Mouse (Mus musculus) liver, embryonic 14.5 days (tissue): Measurements from ENCODE around the gene Lrrc1.

Source experiments
- CTCF ChIP-seq: IDR thresholded peaks from 2 replicates; pipeline ENCODE4 v1.5.1; 2016; ENCODE audit warnings: antibody characterized with exemption, low read depth, control low read depth
- EP300 ChIP-seq: IDR thresholded peaks from 2 replicates; pipeline ENCODE4 v1.6.1; 2016; ENCODE audit warnings: antibody characterized with exemption, low read depth

DNA sequence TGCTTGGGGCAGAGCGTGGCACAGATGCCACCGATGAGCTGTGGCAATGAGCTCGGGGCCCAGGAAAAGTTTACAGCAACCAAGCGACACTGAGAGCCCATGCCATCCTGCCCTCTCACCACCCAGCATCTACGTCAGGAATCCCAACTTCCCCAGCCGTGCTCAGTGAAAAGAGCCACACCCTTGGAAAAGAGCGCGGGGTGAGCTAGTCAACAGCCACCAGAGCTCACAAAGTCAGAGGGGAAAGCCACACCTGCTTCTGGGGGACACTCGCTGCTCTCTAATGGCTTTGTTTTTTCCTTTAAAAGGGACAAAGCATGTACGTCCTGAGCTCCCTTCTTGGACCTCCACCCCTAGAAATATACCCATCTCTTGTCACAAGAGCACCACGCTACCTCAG is 56.1 kb downstream of the Lrrc1 start:
- TF ChIP-seq CTCF = no peak
- TF ChIP-seq EP300 = no peak
